ENCODE assay signal across 8 mouse cellular contexts in the genomic region with DNA sequence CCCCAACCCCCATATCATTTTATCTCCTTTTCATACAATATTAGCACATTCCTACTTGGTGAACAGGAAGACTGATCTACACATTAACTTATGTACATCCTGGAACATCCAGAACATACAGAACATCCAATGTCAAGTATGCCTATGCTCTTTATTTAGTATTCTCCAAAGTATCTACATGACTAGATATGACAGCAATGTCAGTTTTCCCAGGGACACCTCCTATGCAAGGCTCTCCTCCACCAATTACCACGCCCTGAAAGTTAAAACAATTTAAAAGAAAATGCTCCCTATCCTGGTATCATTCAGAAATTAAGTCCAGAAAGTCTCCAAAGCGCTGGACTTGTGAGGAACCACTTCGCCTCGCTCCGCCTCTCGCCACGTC. TPM values are rescaled to one million over a fixed set of nuclear protein-coding genes. Genes with fewer than 3 reads are reported as not detected.
DNase-seq lines count a peak whose midpoint lies in the region; ATAC-seq and TF ChIP-seq lines count a peak whose summit lies in the region.

No protein-coding gene starts in this region.

- TF ChIP-seq CTCF in G1E (IDR thresholded peaks at IDR 0.05; ENCODE audit: low read depth, low read length): no peak

- no peak overlapping the region for H3K27ac ChIP-seq in heart, embryonic 10.5 days
- H3K27ac ChIP-seq in hindbrain, embryonic 13.5 days: no peak overlapping the region

- WGBS in heart, embryonic 10.5 days: 3% methylated on average over 7 of the region's 7 CpGs
- 1% methylated on average over 7 of the region's 7 CpGs for WGBS in hindbrain, embryonic 13.5 days

- no peak overlapping the region for H3K9ac ChIP-seq in hindbrain, embryonic 13.5 days

- no peak for ATAC-seq in G1E (ENCODE audit: extremely low read depth, insufficient number of reproducible peaks, low FRiP score, poor library complexity, severe bottlenecking)
- ATAC-seq in hindbrain, embryonic 13.5 days (ENCODE audit: low FRiP score): no peak
- ATAC-seq in megakaryocyte-erythroid progenitor cell, adult 5-6 weeks (replicated peaks; ENCODE audit: low FRiP score, low TSS enrichment, poor library complexity, severe bottlenecking): peak; percentile 29; the same call in 1 of the 2 replicates

- H3K4me1 ChIP-seq in heart, embryonic 10.5 days: peaks cover 16% of the 10 kb centered on the region
- peaks cover 16% of the 10 kb centered on the region for H3K4me1 ChIP-seq in G1E (ENCODE audit: insufficient read depth, low read depth, low read length)
- peaks cover 11% of the 10 kb centered on the region for H3K4me1 ChIP-seq in hindbrain, embryonic 13.5 days (replicated peaks)

- H3K4me2 ChIP-seq in hindbrain, embryonic 13.5 days: peak overlapping the region; percentile 93

- DNase-seq in heart, embryonic 10.5 days (ENCODE audit: low spot score): no peak
- DNase-seq in heart, postnatal 25 days (ENCODE audit: low spot score): no peak
- DNase-seq in G1E (ENCODE audit: low spot score): no peak
- no peak for DNase-seq in c-Kit-positive CD71-positive TER-119-positive erythroid progenitor cells, embryonic 14.5 days (ENCODE audit: low spot score)
- DNase-seq in left cerebral cortex, postnatal 36 days (ENCODE audit: low spot score in 2 of 2): no peak
- no peak for DNase-seq in frontal cortex, postnatal 14 days (ENCODE audit: low spot score in 2 of 2)

- no peaks in the 10 kb centered on the region for H3K27me3 ChIP-seq in heart, embryonic 10.5 days (ENCODE audit: insufficient read depth, poor library complexity, severe bottlenecking)
- peaks cover 20% of the 10 kb centered on the region for H3K27me3 ChIP-seq in G1E (ENCODE audit: insufficient read depth, low read length)
- no peaks in the 10 kb centered on the region for H3K27me3 ChIP-seq in hindbrain, embryonic 13.5 days

- H3K4me3 ChIP-seq in heart, embryonic 10.5 days: peak overlapping the region; percentile 90
- peak overlapping the region; percentile 97; the same call in 1 of the 2 replicates for H3K4me3 ChIP-seq in G1E (ENCODE audit: low read depth, low read length)
- peak overlapping the region; percentile 60 for H3K4me3 ChIP-seq in hindbrain, embryonic 13.5 days

- H3K36me3 ChIP-seq in heart, embryonic 10.5 days: peaks cover 13% of the 10 kb centered on the region; the same call in 1 of the 2 replicates
- H3K36me3 ChIP-seq in G1E (replicated peaks): peaks cover 16% of the 10 kb centered on the region
- no peaks in the 10 kb centered on the region for H3K36me3 ChIP-seq in hindbrain, embryonic 13.5 days

- H3K9me3 ChIP-seq in heart, embryonic 10.5 days: no peaks in the 10 kb centered on the region
- no peaks in the 10 kb centered on the region for H3K9me3 ChIP-seq in G1E (replicated peaks)
- peaks cover 7% of the 10 kb centered on the region; the same call in 1 of the 2 replicates for H3K9me3 ChIP-seq in hindbrain, embryonic 13.5 days

- intact Hi-C loops in heart, postnatal 25 days (cut with DNase I): no loop called here
- intact Hi-C loops in left cerebral cortex, postnatal 36 days (cut with DNase I): no loop called here

RNA-seq across cellular contexts. Expression of a gene that starts 0.4 kb away (rescaled TPM):
- polyA plus RNA-seq in heart, embryonic 10.5 days (2016; fragmentation: Nextera tagmentation; extraction: Ambion mirVana): 46.8 and 52.6 TPM in 2 replicates
- 1 to 10 TPM in 1 of 2 experiments, under 1 TPM in 1; 0.83 to 1.2 TPM for total RNA-seq in heart, postnatal 25 days (2021)
- 11.2 and 21.7 TPM in 2 replicates for total RNA-seq in G1E (2014; fragmentation: Nextera tagmentation)
- 20.0 and 25.3 TPM in 2 replicates for total RNA-seq in G1E (2017)
- 1.4 TPM in 2 replicates for polyA plus RNA-seq in G1E (2012)
- polyA plus RNA-seq in hindbrain, embryonic 13.5 days (2015; fragmentation: Nextera tagmentation; extraction: Ambion mirVana): 11.0 and 15.2 TPM in 2 replicates
- 11.7 and 17.5 TPM in 2 replicates for total RNA-seq in megakaryocyte-erythroid progenitor cell, adult 5-6 weeks (2014; fragmentation: Nextera tagmentation)
- total RNA-seq in megakaryocyte-erythroid progenitor cell, adult 5-6 weeks (2017): 13.0 and 16.6 TPM in 2 replicates
- 1 to 10 TPM in 1 of 2 experiments, under 1 TPM in 1; 0.89 to 2.7 TPM for total RNA-seq in left cerebral cortex, postnatal 36 days (2021)

RNA-seq across cellular contexts. Expression of a gene that starts 28.2 kb away (rescaled TPM):
- 197 and 200 TPM in 2 replicates for polyA plus RNA-seq in heart, embryonic 10.5 days (2016; fragmentation: Nextera tagmentation; extraction: Ambion mirVana)
- total RNA-seq in heart, postnatal 25 days (2021): 10 to 100 TPM; 52.5 to 53.5 TPM
- total RNA-seq in G1E (2014; fragmentation: Nextera tagmentation): 51.9 and 61.7 TPM in 2 replicates
- total RNA-seq in G1E (2017): 55.0 and 62.0 TPM in 2 replicates
- 177 and 216 TPM in 2 replicates for polyA plus RNA-seq in G1E (2012)
- polyA plus RNA-seq in hindbrain, embryonic 13.5 days (2015; fragmentation: Nextera tagmentation; extraction: Ambion mirVana): 190 and 199 TPM in 2 replicates
- 91.7 and 93.1 TPM in 2 replicates for total RNA-seq in megakaryocyte-erythroid progenitor cell, adult 5-6 weeks (2014; fragmentation: Nextera tagmentation)
- 56.0 and 72.4 TPM in 2 replicates for total RNA-seq in megakaryocyte-erythroid progenitor cell, adult 5-6 weeks (2017)
- 10 to 100 TPM; 72.9 to 85.2 TPM for total RNA-seq in left cerebral cortex, postnatal 36 days (2021)
